ENCODE assay signal across 18 mouse cellular contexts in the genomic region with DNA sequence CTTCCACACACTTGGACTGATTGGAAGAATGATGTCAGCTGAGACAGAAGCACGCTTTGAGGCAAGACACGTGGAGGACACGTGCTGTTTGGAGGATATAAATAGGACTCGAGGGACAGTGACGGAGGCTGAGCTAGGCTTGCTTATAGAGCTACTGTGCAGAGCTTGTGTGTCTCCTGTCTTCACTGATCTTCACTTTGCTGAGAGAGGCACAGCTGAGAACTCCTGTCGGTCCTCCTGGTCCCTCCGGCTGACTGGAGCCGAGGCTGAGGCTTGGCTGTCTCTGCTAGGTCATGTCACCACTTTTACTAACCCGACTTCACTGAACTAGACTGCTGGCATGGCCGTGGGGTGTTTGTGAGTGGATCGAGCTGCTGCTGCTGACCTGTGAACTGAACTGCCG. TPM values are rescaled to one million over a fixed set of nuclear protein-coding genes. Genes with fewer than 3 reads are reported as not detected.
DNase-seq lines count a peak whose midpoint lies in the region; ATAC-seq and TF ChIP-seq lines count a peak whose summit lies in the region.
"Had no signal": no experiment of that assay in that cellular context is flagged by ENCODE, and none has a peak within 500 bp of the region (broad histone marks: within the 10 kb centered on the region; RNA-seq: fewer than 3 reads in every experiment).

No protein-coding gene starts in this region.

- H3K27me3 ChIP-seq in kidney, adult 2 months (replicated peaks; ENCODE audit: control insufficient read depth, insufficient read depth, low read length) = no peaks in the 10 kb centered on the region
- H3K27me3 ChIP-seq in CH12.LX (replicated peaks) = peaks cover 12% of the 10 kb centered on the region
- peaks cover 8% of the 10 kb centered on the region for H3K27me3 ChIP-seq in heart, embryonic 16.5 days (ENCODE audit: control insufficient read depth, insufficient read depth, low read length)
- H3K27me3 ChIP-seq in liver, embryonic 12.5 days (replicated peaks) = peaks cover 59% of the 10 kb centered on the region
- H3K27me3 ChIP-seq: intestine, embryonic 15.5 days had no signal

- H3K4me3 ChIP-seq in kidney, adult 2 months (ENCODE audit: insufficient read depth, low read depth, low read length) = no peak overlapping the region
- H3K4me3 ChIP-seq in CH12.LX (replicated peaks in 1 of 3; ENCODE audit: low read depth in 2 of 3, low read length in 2 of 3, poor library complexity in 1 of 3) = no peak overlapping the region
- no peak overlapping the region for H3K4me3 ChIP-seq in heart, embryonic 16.5 days (ENCODE audit: low read length)
- no peak overlapping the region for H3K4me3 ChIP-seq in liver, embryonic 12.5 days
- H3K4me3 ChIP-seq: intestine, embryonic 15.5 days; limb, embryonic 12.5 days had no signal

- TF ChIP-seq RAD21 in CH12.LX (IDR thresholded peaks at IDR 0.05; ENCODE audit: low read depth, low read length) = no peak

- dilution Hi-C loops in CH12.LX (cut with MboI; ENCODE audit: extremely low pct_ligation_motif_present, extremely low pct_unique_long_range_greater_than_20kb, low sequenced_read_pairs) = no loop called here

- WGBS in kidney, adult 2 months = 54% methylated on average over 12 of the region's 12 CpGs
- WGBS in heart, embryonic 16.5 days = 31% methylated on average over 12 of the region's 12 CpGs
- WGBS in liver, embryonic 12.5 days (ENCODE audit: insufficient replicate concordance) = 60% methylated on average over 12 of the region's 12 CpGs

- H3K9me3 ChIP-seq in CH12.LX (replicated peaks; ENCODE audit: low read length) = no peaks in the 10 kb centered on the region
- peaks cover 4% of the 10 kb centered on the region; the same call in 1 of the 2 replicates for H3K9me3 ChIP-seq in heart, embryonic 16.5 days (replicated peaks; ENCODE audit: control insufficient read depth, low read length)
- H3K9me3 ChIP-seq in liver, embryonic 12.5 days (replicated peaks) = no peaks in the 10 kb centered on the region
- H3K9me3 ChIP-seq: intestine, embryonic 15.5 days; limb, embryonic 12.5 days had no signal

- H3K36me3 ChIP-seq in kidney, adult 2 months (ENCODE audit: control insufficient read depth, insufficient read depth, low read length) = no peaks in the 10 kb centered on the region
- no peaks in the 10 kb centered on the region for H3K36me3 ChIP-seq in CH12.LX (replicated peaks in 1 of 2; ENCODE audit: control insufficient read depth in 1 of 2, insufficient read depth in 1 of 2, low read length in 1 of 2)
- H3K36me3 ChIP-seq in heart, embryonic 16.5 days (ENCODE audit: control insufficient read depth, insufficient read depth) = no peaks in the 10 kb centered on the region
- no peaks in the 10 kb centered on the region for H3K36me3 ChIP-seq in liver, embryonic 12.5 days
- H3K36me3 ChIP-seq: intestine, embryonic 15.5 days; limb, embryonic 12.5 days had no signal

- H3K27ac ChIP-seq in kidney, adult 2 months (ENCODE audit: insufficient read depth, low read depth, low read length) = peak overlapping the region; percentile 26; the same call in 1 of the 2 replicates
- no peak overlapping the region for H3K27ac ChIP-seq in CH12.LX (ENCODE audit: insufficient read depth, low read depth)
- 0 out of 2 replicates have a peak overlapping the region, but pooled peaks have one; percentile 13 for H3K27ac ChIP-seq in heart, embryonic 16.5 days (ENCODE audit: low read length)
- no peak overlapping the region for H3K27ac ChIP-seq in liver, embryonic 12.5 days
- H3K27ac ChIP-seq: intestine, embryonic 15.5 days; limb, embryonic 12.5 days; macrophage had no signal

- no peak for TF ChIP-seq CTCF in kidney, adult 2 months (conservative IDR thresholded peaks at IDR 0.05; ENCODE audit: insufficient read depth, insufficient read length, low read depth, low read length)
- TF ChIP-seq CTCF in CH12.LX (conservative IDR thresholded peaks at IDR 0.05 in 1 of 2, IDR thresholded peaks at IDR 0.05 in 1 of 2; ENCODE audit: low read depth in 2 of 2, low read length in 2 of 2) = no peak

- TF ChIP-seq POLR2A in kidney, adult 2 months (IDR thresholded peaks at IDR 0.05; ENCODE audit: low read depth, low read length) = no peak
- TF ChIP-seq POLR2A in CH12.LX (IDR thresholded peaks at IDR 0.05; ENCODE audit: low read depth, low read length) = no peak

- no peak for DNase-seq in kidney, adult 2 months
- DNase-seq in kidney, adult 18-20 months = no peak
- DNase-seq in CH12.LX (ENCODE audit: extremely low read depth) = no peak
- peak; percentile 88 for DNase-seq in lung, postnatal 10 days
- DNase-seq in adrenal gland, postnatal 4 days (ENCODE audit: low spot score in 2 of 2) = no peak
- DNase-seq: cerebellum, adult 8-10 months; layer of hippocampus, adult 9-11 months; thymus, adult 18-20 months had no signal

- in situ Hi-C loops in CH12.LX (cut with MboI; ENCODE audit: low pct_ligation_motif_present, low pct_unique_long_range_greater_than_20kb, low sequenced_read_pairs) = no loop called here

- H3K9ac ChIP-seq in CH12.LX (ENCODE audit: insufficient read depth, low read depth) = no peak overlapping the region
- no peak overlapping the region for H3K9ac ChIP-seq in heart, embryonic 16.5 days (ENCODE audit: low read length)
- no peak overlapping the region for H3K9ac ChIP-seq in liver, embryonic 12.5 days
- H3K9ac ChIP-seq: intestine, embryonic 15.5 days; limb, embryonic 12.5 days had no signal

- no peaks in the 10 kb centered on the region for H3K4me1 ChIP-seq in kidney, adult 2 months (ENCODE audit: control insufficient read depth, insufficient read depth, low read length)
- peaks cover 15 to 42% of the 10 kb centered on the region in 2 experiments for H3K4me1 ChIP-seq in CH12.LX (ENCODE audit: control insufficient read depth in 1 of 2, insufficient read depth in 2 of 2)
- peaks cover 26% of the 10 kb centered on the region for H3K4me1 ChIP-seq in heart, embryonic 16.5 days (ENCODE audit: control insufficient read depth, insufficient read depth, low read length)
- H3K4me1 ChIP-seq in liver, embryonic 12.5 days = peaks cover 41% of the 10 kb centered on the region

- H3K4me2 ChIP-seq in CH12.LX (ENCODE audit: insufficient read depth, low read depth, poor library complexity, severe bottlenecking) = no peak overlapping the region
- no peak overlapping the region for H3K4me2 ChIP-seq in heart, embryonic 16.5 days (ENCODE audit: low read depth, low read length)
- H3K4me2 ChIP-seq in liver, embryonic 12.5 days = no peak overlapping the region
- H3K4me2 ChIP-seq: intestine, embryonic 15.5 days; limb, embryonic 12.5 days had no signal

- no peak for TF ChIP-seq EP300 in CH12.LX (IDR thresholded peaks at IDR 0.05; ENCODE audit: low read length)

- no peaks in the 10 kb centered on the region for H3K79me2 ChIP-seq in CH12.LX (replicated peaks; ENCODE audit: control insufficient read depth, extremely low read depth, insufficient read depth, poor library complexity, severe bottlenecking)

- no peak for ATAC-seq in heart, embryonic 16.5 days (replicated peaks; ENCODE audit: extremely low read depth, insufficient read depth, low FRiP score)
- no peak for ATAC-seq in liver, embryonic 12.5 days
- no peak for ATAC-seq in monocyte, adult 5-6 weeks (replicated peaks; ENCODE audit: insufficient number of reproducible peaks, low FRiP score, low TSS enrichment, poor library complexity, severe bottlenecking)
- ATAC-seq: activated CD4-positive, CD25-positive, alpha-beta regulatory T cell, adult 4 months; intestine, embryonic 15.5 days; midbrain, embryonic 16.5 days had no signal

RNA-seq across cellular contexts. Expression of a gene that starts 3.1 kb away (rescaled TPM):
- polyA plus RNA-seq in kidney, adult 2 months (2012; rRNA removed) = 0.33 and 0.79 TPM in 2 replicates
- not detected in 2 replicates for total RNA-seq in CH12.LX (2012; rRNA removed)
- total RNA-seq in CH12.LX (2014; rRNA removed) = not detected in 2 replicates
- not detected in 2 replicates for polyA plus RNA-seq in CH12.LX (2012; ENCODE audit: insufficient read length, low read depth)
- polyA plus RNA-seq in heart, embryonic 16.5 days (2015; fragmentation: Nextera tagmentation; extraction: Ambion mirVana) = 3.0 and 3.2 TPM in 2 replicates
- total RNA-seq in adrenal gland, postnatal 4 days (2021) = 1 to 10 TPM; 2.0 to 2.1 TPM
- polyA plus RNA-seq in liver, embryonic 12.5 days (2016; fragmentation: Nextera tagmentation; extraction: Ambion mirVana) = 0.55 and 0.79 TPM in 2 replicates
- total RNA-seq in monocyte, adult 5-6 weeks (2017) = 7.5 TPM in 1 of 3 replicates, not detected in the others
- polyA plus RNA-seq: C2C12 had no signal

RNA-seq across cellular contexts. Expression of a gene that starts 23.9 kb away (rescaled TPM):
- 202 and 286 TPM in 2 replicates for polyA plus RNA-seq in kidney, adult 2 months (2012; rRNA removed)
- total RNA-seq in CH12.LX (2012; rRNA removed) (179 and 206 TPM in 2 replicates), CH12.LX (2014; rRNA removed) (145 and 172 TPM in 2 replicates)
- 281 and 337 TPM in 2 replicates for polyA plus RNA-seq in CH12.LX (2012; ENCODE audit: insufficient read length, low read depth)
- 323 and 328 TPM in 2 replicates for polyA plus RNA-seq in heart, embryonic 16.5 days (2015; fragmentation: Nextera tagmentation; extraction: Ambion mirVana)
- total RNA-seq in adrenal gland, postnatal 4 days (2021) = 100 to 1,000 TPM; 143 to 153 TPM
- polyA plus RNA-seq in liver, embryonic 12.5 days (2016; fragmentation: Nextera tagmentation; extraction: Ambion mirVana) = 177 and 178 TPM in 2 replicates
- 185 to 298 TPM (median 202 TPM) in 3 replicates for total RNA-seq in monocyte, adult 5-6 weeks (2017)

RNA-seq across cellular contexts. Expression of a gene that starts 32.0 kb away (rescaled TPM):
- polyA plus RNA-seq in kidney, adult 2 months (2012; rRNA removed) = 0.38 and 0.41 TPM in 2 replicates
- total RNA-seq in CH12.LX (2012; rRNA removed) (0.13 and 0.17 TPM in 2 replicates), CH12.LX (2014; rRNA removed) (not detected in 2 replicates)
- polyA plus RNA-seq in CH12.LX (2012; ENCODE audit: insufficient read length, low read depth) = 0.18 and 0.29 TPM in 2 replicates
- 0.32 and 0.55 TPM in 2 replicates for polyA plus RNA-seq in heart, embryonic 16.5 days (2015; fragmentation: Nextera tagmentation; extraction: Ambion mirVana)
- under 1 TPM in 1 of 2 experiments, not detected in 1; 0.17 TPM for total RNA-seq in adrenal gland, postnatal 4 days (2021)
- polyA plus RNA-seq in liver, embryonic 12.5 days (2016; fragmentation: Nextera tagmentation; extraction: Ambion mirVana) = not detected in 2 replicates
- not detected in 3 replicates for total RNA-seq in monocyte, adult 5-6 weeks (2017)
- total RNA-seq: heart, postnatal 36 days had no signal
- polyA plus RNA-seq: activated CD4-positive, CD25-positive, alpha-beta regulatory T cell, adult 4 months; C2C12; limb, embryonic 12.5 days had no signal

RNA-seq across cellular contexts. Expression of a gene that starts 42.1 kb away (rescaled TPM):
- polyA plus RNA-seq in kidney, adult 2 months (2012; rRNA removed) = 15.4 and 20.7 TPM in 2 replicates
- total RNA-seq in CH12.LX (2012; rRNA removed) = 4.5 and 6.0 TPM in 2 replicates
- 2.0 and 2.7 TPM in 2 replicates for total RNA-seq in CH12.LX (2014; rRNA removed)
- polyA plus RNA-seq in CH12.LX (2012; ENCODE audit: insufficient read length, low read depth) = 6.5 and 7.2 TPM in 2 replicates
- 3.3 and 4.8 TPM in 2 replicates for polyA plus RNA-seq in heart, embryonic 16.5 days (2015; fragmentation: Nextera tagmentation; extraction: Ambion mirVana)
- total RNA-seq in adrenal gland, postnatal 4 days (2021) = 10 to 100 TPM in 1 of 2 experiments, 1 to 10 TPM in 1; 6.0 to 10.6 TPM
- 3.9 and 4.2 TPM in 2 replicates for polyA plus RNA-seq in liver, embryonic 12.5 days (2016; fragmentation: Nextera tagmentation; extraction: Ambion mirVana)
- total RNA-seq in monocyte, adult 5-6 weeks (2017) = 1.1 to 6.0 TPM (median 1.2 TPM) in 3 replicates
- polyA plus RNA-seq: activated CD4-positive, CD25-positive, alpha-beta regulatory T cell, adult 4 months had no signal

RNA-seq across cellular contexts. Expression of a gene that starts 48.5 kb away (rescaled TPM):
- polyA plus RNA-seq in kidney, adult 2 months (2012; rRNA removed) = 19.2 and 20.2 TPM in 2 replicates
- total RNA-seq in CH12.LX (2012; rRNA removed) = 17.0 and 30.9 TPM in 2 replicates
- total RNA-seq in CH12.LX (2014; rRNA removed) = 30.1 and 32.6 TPM in 2 replicates
- polyA plus RNA-seq in CH12.LX (2012; ENCODE audit: insufficient read length, low read depth) = 28.3 and 30.3 TPM in 2 replicates
- polyA plus RNA-seq in heart, embryonic 16.5 days (2015; fragmentation: Nextera tagmentation; extraction: Ambion mirVana) = 0.77 and 0.95 TPM in 2 replicates
- total RNA-seq in adrenal gland, postnatal 4 days (2021) = 1 to 10 TPM; 1.1 to 1.2 TPM
- polyA plus RNA-seq in liver, embryonic 12.5 days (2016; fragmentation: Nextera tagmentation; extraction: Ambion mirVana) = 1.1 and 1.3 TPM in 2 replicates
- 17.0 to 25.6 TPM (median 21.4 TPM) in 3 replicates for total RNA-seq in monocyte, adult 5-6 weeks (2017)

Comparison
In these comparisons a context has a peak if more than half of its experiments do, and no peak if none do; other contexts are left out.
1. H3K27ac ChIP-seq: peak in kidney, adult 2 months (single experiment) and heart, embryonic 16.5 days (single experiment); none in CH12.LX (single experiment) and liver, embryonic 12.5 days (single experiment).